Mouse (Mus musculus) urinary bladder, postnatal 25 days (tissue): Measurements from ENCODE around the gene Usp9y.

ENCODE experiments used
- DNase-seq: peaks from one replicate; pipeline ENCODE4 v3.0.0; 2022; ENCODE audit warnings: low spot score

The Usp9y gene

DNA sequence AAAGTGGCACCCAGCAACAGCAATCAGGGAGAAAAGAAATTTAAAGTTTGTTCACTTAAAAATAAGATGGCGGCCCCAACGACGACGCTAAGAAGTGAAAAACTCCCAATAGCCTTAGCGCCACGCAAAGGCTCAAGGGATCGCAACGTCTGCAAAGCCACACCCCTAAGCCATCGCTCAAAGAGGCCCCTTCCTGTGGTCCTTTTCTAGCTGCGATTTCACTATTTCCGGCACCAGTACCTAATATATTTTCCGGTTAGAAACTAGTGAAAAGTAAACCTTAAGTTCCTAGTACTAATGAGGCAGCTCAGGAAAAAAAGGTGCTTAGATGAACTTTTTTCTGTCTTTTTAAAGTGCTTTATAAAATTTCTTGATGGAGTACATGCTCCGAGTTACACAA is at the start of gene Usp9y:
Gene Usp9y, minus strand, starts transcription at position 101 of the 400 bp plus-strand sequence.
- DNase-seq: no peak

DNA sequence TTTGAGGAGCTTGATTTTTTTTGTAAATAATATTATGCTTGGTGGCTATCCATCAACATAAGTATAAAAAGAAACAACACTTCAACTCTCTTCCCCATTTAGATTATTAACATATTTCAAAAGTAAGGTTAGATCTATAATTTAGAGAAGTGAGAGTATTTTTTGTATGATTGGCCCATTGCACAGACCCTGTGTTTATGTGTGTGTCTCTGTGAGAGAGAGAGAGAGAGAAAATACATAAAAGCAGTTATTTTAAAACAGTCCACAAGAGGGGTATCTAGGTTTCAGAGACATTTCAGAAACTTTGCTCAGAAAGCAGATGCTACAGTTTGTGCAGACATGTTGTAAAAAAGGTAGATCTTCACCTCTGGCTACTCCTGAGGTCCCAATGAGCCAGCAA is 165.9 kb downstream of the Usp9y start:
- DNase-seq: no peak

DNA sequence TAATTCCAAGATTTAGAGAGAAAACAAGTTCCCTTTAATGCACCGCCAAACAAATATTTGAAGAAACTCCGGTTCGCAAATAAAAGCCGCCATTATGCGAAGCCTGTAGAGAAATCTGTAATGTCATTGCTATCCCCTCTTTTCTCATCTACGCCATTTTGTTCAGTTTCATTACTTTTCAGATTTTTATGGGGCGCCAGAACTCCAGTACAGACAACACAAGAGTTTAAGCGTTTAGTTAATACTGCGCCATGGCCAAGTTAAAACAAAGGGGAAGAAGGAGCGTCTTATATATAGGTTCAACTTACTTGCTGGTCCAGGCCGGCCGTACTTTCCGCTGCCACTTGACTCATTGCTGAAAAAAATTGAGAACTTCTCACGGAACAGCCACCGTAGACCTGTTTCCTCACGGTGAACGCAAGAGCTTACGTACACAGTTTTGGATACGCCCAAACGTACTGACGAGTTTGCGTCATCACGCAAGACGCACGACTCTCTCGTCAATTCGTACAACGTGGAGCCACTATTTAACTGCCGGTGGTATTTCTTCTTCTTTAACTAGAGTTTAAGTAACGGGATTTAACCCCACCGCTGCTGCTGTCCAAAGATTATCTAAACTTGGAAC is 173.3 kb downstream of the Usp9y start, which contains the start of gene Ddx3y:
Gene Ddx3y, minus strand, starts transcription at position 459 of the 625 bp plus-strand sequence.
- no peak for DNase-seq

DNA sequence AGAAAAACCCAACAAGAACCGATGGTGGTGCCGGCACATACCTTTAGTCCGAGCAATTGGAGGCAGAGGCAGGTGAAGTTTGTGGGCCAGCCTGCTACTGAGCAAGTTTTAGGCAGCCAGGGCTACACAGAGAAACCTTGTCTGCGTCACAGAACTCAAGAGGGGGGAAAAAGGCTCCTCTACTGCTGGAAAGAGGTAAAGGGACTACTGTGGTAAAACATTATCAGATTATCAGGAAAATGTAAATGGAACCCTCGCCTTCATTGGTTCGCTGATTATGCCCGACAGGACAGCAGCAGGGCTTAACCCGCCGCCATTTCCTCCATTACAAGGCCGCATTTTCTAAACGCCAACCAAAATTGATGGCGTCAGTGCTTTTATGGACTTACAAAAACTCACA is 173.8 kb downstream of the Usp9y start:
- no peak for DNase-seq
